Mouse (Mus musculus): ENCODE measurements at regions not wholly inside any gene's neighbourhood (a gene's known extent, or its start where the extent isn't known, plus 50 kb on each side); places are given as distances from the start of the nearest gene placed in this dataset.

DNA sequence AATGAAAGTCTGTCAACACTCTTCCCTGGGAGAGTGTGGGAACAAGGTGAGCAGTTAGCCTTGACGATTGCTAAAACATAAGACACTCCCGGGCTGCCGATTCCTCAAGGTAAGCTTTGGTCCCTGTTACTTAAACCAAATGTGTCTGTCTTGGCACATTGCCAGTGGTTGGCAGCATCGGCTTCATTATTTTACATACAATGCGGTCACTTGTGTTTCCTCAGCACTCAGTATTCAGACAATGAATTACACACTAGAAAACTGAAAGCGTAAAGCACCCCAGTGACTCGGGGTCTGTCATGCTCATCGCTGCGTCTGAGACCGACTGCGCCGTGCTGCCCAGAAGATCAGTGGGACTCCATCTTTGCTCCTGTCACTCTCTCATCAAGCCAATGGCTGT lies 191.3 kb downstream of the Lmbrd1 start:
- no peak for TF ChIP-seq CTCF (IDR thresholded peaks at IDR 0.05; ENCODE audit: extremely low read depth, insufficient read depth, low read length)
- TF ChIP-seq POLR2A (IDR thresholded peaks at IDR 0.05; ENCODE audit: extremely low read depth, insufficient read depth, low read length), result no peak
